Comparison of ENCODE assay signal across 8 mouse cellular contexts in the genomic region with DNA sequence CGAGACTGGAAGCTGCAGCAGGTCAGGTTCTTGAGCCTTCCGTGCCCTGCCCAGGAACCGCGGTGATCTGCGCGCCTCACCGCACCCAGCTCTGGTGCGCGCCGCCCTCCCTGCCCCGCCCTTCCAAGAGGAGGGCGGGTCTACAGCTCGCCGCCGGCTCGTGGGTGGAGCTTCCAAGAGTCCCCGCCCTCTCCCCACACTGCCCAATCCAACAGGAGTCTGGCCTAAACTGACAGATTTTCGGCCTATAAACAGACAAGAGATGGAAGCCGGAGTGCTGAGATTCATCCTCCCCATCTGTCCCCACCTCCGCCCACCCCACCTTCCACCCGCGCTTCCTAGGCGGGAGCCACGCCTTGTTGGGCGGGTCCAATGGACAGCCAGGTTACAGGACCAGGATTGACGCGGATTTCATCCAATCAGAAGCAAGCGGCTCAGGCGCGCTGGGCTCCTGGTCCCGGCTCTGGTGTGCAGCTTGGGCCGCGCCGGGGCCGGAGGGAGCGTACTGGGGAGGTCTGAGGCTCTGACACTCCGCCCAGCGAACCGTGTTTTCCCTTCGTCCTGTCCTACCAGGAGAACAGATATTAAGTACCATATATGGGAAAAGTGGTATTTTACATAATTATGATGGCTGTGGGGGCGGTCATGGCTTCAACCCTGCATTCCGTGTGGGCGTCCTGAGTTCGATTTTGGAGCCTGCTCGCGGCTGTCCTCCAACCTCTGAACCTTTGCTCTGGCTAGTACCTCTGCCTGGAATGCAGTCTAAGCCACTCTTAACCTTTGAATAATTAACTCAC. TPM values are rescaled to one million over a fixed set of nuclear protein-coding genes. Genes with fewer than 3 reads are reported as not detected.
DNase-seq lines count a peak whose midpoint lies in the region; ATAC-seq and TF ChIP-seq lines count a peak whose summit lies in the region.

A gene (minus strand): TSS at position 129 of the 797 bp plus-strand sequence.

- H3K9ac ChIP-seq in heart, embryonic 15.5 days = peak within 1 kb of the TSS; percentile 94
- peak within 1 kb of the TSS; percentile 81 for H3K9ac ChIP-seq in liver, embryonic 14.5 days (replicated peaks)
- peak within 1 kb of the TSS; percentile 78 for H3K9ac ChIP-seq in neural tube, embryonic 11.5 days (ENCODE audit: low read length)
- H3K9ac ChIP-seq in stomach, postnatal 0 days (ENCODE audit: low read length) = peak within 1 kb of the TSS; percentile 98

- H3K36me3 ChIP-seq in forebrain, embryonic 10.5 days (replicated peaks) = no peaks in the 10 kb centered on the region
- H3K36me3 ChIP-seq in heart, embryonic 15.5 days = no peaks in the 10 kb centered on the region
- H3K36me3 ChIP-seq in liver, embryonic 14.5 days (replicated peaks; ENCODE audit: control insufficient read depth, insufficient read depth, low read depth) = no peaks in the 10 kb centered on the region
- no peaks in the 10 kb centered on the region for H3K36me3 ChIP-seq in neural tube, embryonic 11.5 days (ENCODE audit: control insufficient read depth, insufficient read depth, low read length)
- no peaks in the 10 kb centered on the region for H3K36me3 ChIP-seq in stomach, postnatal 0 days (ENCODE audit: control insufficient read depth, insufficient read depth, low read length)

- no peaks in the 10 kb centered on the region for H3K9me3 ChIP-seq in forebrain, embryonic 10.5 days
- H3K9me3 ChIP-seq in heart, embryonic 15.5 days (replicated peaks) = no peaks in the 10 kb centered on the region
- no peaks in the 10 kb centered on the region for H3K9me3 ChIP-seq in liver, embryonic 14.5 days (ENCODE audit: control insufficient read depth, low read length)
- H3K9me3 ChIP-seq in neural tube, embryonic 11.5 days (ENCODE audit: control insufficient read depth, low read length) = no peaks in the 10 kb centered on the region
- no peaks in the 10 kb centered on the region for H3K9me3 ChIP-seq in stomach, postnatal 0 days (ENCODE audit: control insufficient read depth, low read length)

- WGBS in forebrain, embryonic 10.5 days = under 1% methylated on average over 46 of the region's 46 CpGs
- WGBS in heart, embryonic 15.5 days = under 1% methylated on average over 45 of the region's 46 CpGs
- WGBS in liver, embryonic 14.5 days (ENCODE audit: insufficient replicate concordance) = under 1% methylated on average over 44 of the region's 46 CpGs
- WGBS in neural tube, embryonic 11.5 days = 0% methylated on average over 41 of the region's 46 CpGs
- under 1% methylated on average over 36 of the region's 46 CpGs for WGBS in stomach, postnatal 0 days

- peak within 1 kb of the TSS; percentile 77 for H3K4me2 ChIP-seq in heart, embryonic 15.5 days
- H3K4me2 ChIP-seq in liver, embryonic 14.5 days (ENCODE audit: low read depth) = peak within 1 kb of the TSS; percentile 88
- peak within 1 kb of the TSS; percentile 90 for H3K4me2 ChIP-seq in neural tube, embryonic 11.5 days (ENCODE audit: low read depth)
- peak within 1 kb of the TSS; percentile 66 for H3K4me2 ChIP-seq in stomach, postnatal 0 days (replicated peaks; ENCODE audit: low read depth)

- peak within 1 kb of the TSS; percentile 90 for H3K27ac ChIP-seq in forebrain, embryonic 10.5 days
- H3K27ac ChIP-seq in heart, embryonic 15.5 days = peak within 1 kb of the TSS; percentile 98
- H3K27ac ChIP-seq in liver, embryonic 14.5 days = peak within 1 kb of the TSS; percentile 79
- peak within 1 kb of the TSS; percentile 68 for H3K27ac ChIP-seq in neural tube, embryonic 11.5 days (ENCODE audit: low read depth, low read length)
- peak within 1 kb of the TSS; percentile 98 for H3K27ac ChIP-seq in stomach, postnatal 0 days (replicated peaks)

- peak; percentile 96 to 97 for DNase-seq in CD8-positive naive resting alpha-beta T cell, adult 2 months (ENCODE audit: low read depth in 2 of 2, low spot score in 2 of 2)
- peak; percentile 100 for DNase-seq in c-Kit-positive CD71-negative TER-119-negative erythroid progenitor cells, embryonic 14.5 days (ENCODE audit: low read depth)
- peak; percentile 98 for DNase-seq in forebrain, embryonic 10.5 days (ENCODE audit: extremely low spot score, low spot score)
- DNase-seq in kidney, postnatal 25 days = peak; percentile 100
- peak; percentile 99 for DNase-seq in liver, embryonic 14.5 days (ENCODE audit: low read depth in 3 of 3, low spot score in 3 of 3)
- DNase-seq in neural tube, embryonic 11.5 days (ENCODE audit: low spot score) = peak; percentile 99
- DNase-seq in stomach, postnatal 0 days (ENCODE audit: low spot score) = peak; percentile 100

- peak; percentile 33 for TF ChIP-seq EP300 in liver, embryonic 14.5 days (IDR thresholded peaks at IDR 0.05; ENCODE audit: low read depth)
- no peak for TF ChIP-seq EP300 in stomach, postnatal 0 days (optimal IDR thresholded peaks at IDR 0.05)

- H3K4me3 ChIP-seq in forebrain, embryonic 10.5 days = peak within 1 kb of the TSS; percentile 90
- peak within 1 kb of the TSS; percentile 95 for H3K4me3 ChIP-seq in heart, embryonic 15.5 days
- H3K4me3 ChIP-seq in liver, embryonic 14.5 days (ENCODE audit: insufficient read depth in 1 of 2, low read depth in 2 of 2, low read length in 2 of 2) = peak within 1 kb of the TSS; percentile 78 to 96
- peak within 1 kb of the TSS; percentile 90 for H3K4me3 ChIP-seq in neural tube, embryonic 11.5 days (ENCODE audit: low read depth, low read length)
- peak within 1 kb of the TSS; percentile 97 for H3K4me3 ChIP-seq in stomach, postnatal 0 days (ENCODE audit: low read depth, low read length)

- peak; percentile 96 for ATAC-seq in heart, embryonic 15.5 days (replicated peaks; ENCODE audit: insufficient number of reproducible peaks, insufficient read depth, low FRiP score, low read depth)
- peak; percentile 91 for ATAC-seq in liver, embryonic 14.5 days (ENCODE audit: insufficient read depth)
- ATAC-seq in neural tube, embryonic 11.5 days (ENCODE audit: insufficient read depth, low FRiP score, low TSS enrichment) = peak; percentile 97
- peak; percentile 97 for ATAC-seq in stomach, postnatal 0 days (ENCODE audit: low FRiP score, low TSS enrichment)

- no peak for TF ChIP-seq CTCF in liver, embryonic 14.5 days (IDR thresholded peaks at IDR 0.05; ENCODE audit: low read depth)
- TF ChIP-seq CTCF in stomach, postnatal 0 days (IDR thresholded peaks at IDR 0.05; ENCODE audit: low read depth) = no peak

- no peaks in the 10 kb centered on the region for H3K27me3 ChIP-seq in forebrain, embryonic 10.5 days (ENCODE audit: poor library complexity, severe bottlenecking)
- H3K27me3 ChIP-seq in heart, embryonic 15.5 days = no peaks in the 10 kb centered on the region
- H3K27me3 ChIP-seq in liver, embryonic 14.5 days (ENCODE audit: control insufficient read depth, insufficient read depth, low read length) = no peaks in the 10 kb centered on the region
- no peaks in the 10 kb centered on the region for H3K27me3 ChIP-seq in neural tube, embryonic 11.5 days (ENCODE audit: control insufficient read depth, insufficient read depth, low read length)
- no peaks in the 10 kb centered on the region for H3K27me3 ChIP-seq in stomach, postnatal 0 days (ENCODE audit: control insufficient read depth, insufficient read depth, low read length)

- H3K4me1 ChIP-seq in forebrain, embryonic 10.5 days = peaks cover 51% of the 10 kb centered on the region
- H3K4me1 ChIP-seq in heart, embryonic 15.5 days (replicated peaks) = peaks cover 32% of the 10 kb centered on the region
- peaks cover 16 to 25% of the 10 kb centered on the region in 2 experiments for H3K4me1 ChIP-seq in liver, embryonic 14.5 days (replicated peaks; ENCODE audit: control insufficient read depth in 2 of 2, insufficient read depth in 2 of 2, low read length in 1 of 2)
- peaks cover 23% of the 10 kb centered on the region for H3K4me1 ChIP-seq in neural tube, embryonic 11.5 days (ENCODE audit: control insufficient read depth, insufficient read depth, low read length)
- H3K4me1 ChIP-seq in stomach, postnatal 0 days (replicated peaks; ENCODE audit: control insufficient read depth, insufficient read depth) = peaks cover 14% of the 10 kb centered on the region

RNA-seq across cellular contexts. Expression of the gene that starts here (rescaled TPM):
- 35.6 and 36.8 TPM in 2 replicates for polyA plus RNA-seq in forebrain, embryonic 10.5 days (2016; fragmentation: Nextera tagmentation; extraction: Ambion mirVana)
- polyA plus RNA-seq in heart, embryonic 15.5 days (2015; fragmentation: Nextera tagmentation; extraction: Ambion mirVana) = 25.2 and 33.7 TPM in 2 replicates
- polyA plus RNA-seq in liver, embryonic 14.5 days (2012; rRNA removed) = 14.2 and 21.9 TPM in 2 replicates
- 21.3 and 23.1 TPM in 2 replicates for polyA plus RNA-seq in liver, embryonic 14.5 days (2014; fragmentation: Nextera tagmentation; extraction: Ambion mirVana)
- 24.5 and 25.3 TPM in 2 replicates for polyA plus RNA-seq in neural tube, embryonic 11.5 days (2014; fragmentation: Nextera tagmentation; extraction: Ambion mirVana)
- 27.9 and 32.9 TPM in 2 replicates for polyA plus RNA-seq in stomach, postnatal 0 days (2015; fragmentation: Nextera tagmentation; extraction: Ambion mirVana)

Comparison
In these comparisons a context has a peak if more than half of its experiments do, and no peak if none do; other contexts are left out.
1. Peak in every context shown above with its lines: DNase-seq, ATAC-seq, H3K4me3 ChIP-seq and H3K27ac ChIP-seq.